Mouse (Mus musculus) retina, postnatal 7 days (tissue): ENCODE measurements around the gene Hemgn.

Experiments used
- DNase-seq: peaks from one replicate; pipeline ENCODE4 v3.0.0-alpha.2; 2012; ENCODE audit warnings: low read depth, low spot score

The Hemgn gene

GRCm38 (mm10) chr4:46412113-46412512 is 1.2 kb downstream of the Hemgn start:
- no peak for DNase-seq

GRCm38 (mm10) chr4:46411489-46411888 is 1.8 kb downstream of the Hemgn start:
- DNase-seq: no peak

DNA sequence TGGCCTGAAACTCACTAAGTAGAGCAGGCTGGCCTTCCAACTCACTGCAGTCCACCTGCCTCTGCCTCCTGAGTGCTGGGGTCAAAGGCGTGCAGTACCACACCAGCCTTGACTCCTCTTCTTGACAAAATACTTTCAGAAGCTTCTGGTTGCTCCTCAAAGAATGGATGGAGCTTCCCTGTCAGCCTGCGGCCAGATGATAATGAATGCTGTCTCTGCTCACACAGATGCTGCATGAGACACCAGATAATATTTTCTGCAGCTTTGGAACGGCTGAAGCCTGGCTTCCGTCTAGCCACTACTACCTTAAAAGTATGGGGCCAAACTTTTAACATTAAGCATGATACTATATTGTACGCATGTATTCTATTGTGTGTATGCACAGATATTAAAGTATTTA is 2.6 kb downstream of the Hemgn start:
- DNase-seq: no peak

- no peak for DNase-seq
Observed at GRCm38 (mm10) chr4:46406966-46407703, 6.2 kb downstream of the Hemgn start.

GRCm38 (mm10) chr4:46404042-46404795 is 9.1 kb downstream of the Hemgn start:
- DNase-seq: no peak

DNA sequence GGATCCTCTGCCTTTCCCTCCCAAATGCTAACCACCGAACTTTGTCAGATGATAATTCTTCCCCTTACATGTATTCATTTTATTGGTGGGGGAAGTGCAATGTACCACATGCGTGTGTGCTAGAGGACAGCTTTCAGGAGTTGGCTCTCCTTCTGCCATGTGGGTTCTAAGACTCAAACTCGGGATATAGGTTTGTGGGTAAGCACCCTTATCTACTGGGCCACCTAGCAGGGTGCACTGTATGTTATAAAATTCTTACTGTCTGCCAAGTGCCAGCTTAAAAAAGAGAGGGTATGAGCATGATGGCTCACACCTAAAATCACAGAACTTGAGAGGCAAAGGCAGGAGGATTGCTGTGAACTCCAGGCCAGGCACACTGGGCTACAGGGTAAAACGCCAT is 14.5 kb downstream of the Hemgn start:
- DNase-seq: no peak

GRCm38 (mm10) chr4:46395736-46396135 is 17.6 kb downstream of the Hemgn start:
- DNase-seq: no peak

DNA sequence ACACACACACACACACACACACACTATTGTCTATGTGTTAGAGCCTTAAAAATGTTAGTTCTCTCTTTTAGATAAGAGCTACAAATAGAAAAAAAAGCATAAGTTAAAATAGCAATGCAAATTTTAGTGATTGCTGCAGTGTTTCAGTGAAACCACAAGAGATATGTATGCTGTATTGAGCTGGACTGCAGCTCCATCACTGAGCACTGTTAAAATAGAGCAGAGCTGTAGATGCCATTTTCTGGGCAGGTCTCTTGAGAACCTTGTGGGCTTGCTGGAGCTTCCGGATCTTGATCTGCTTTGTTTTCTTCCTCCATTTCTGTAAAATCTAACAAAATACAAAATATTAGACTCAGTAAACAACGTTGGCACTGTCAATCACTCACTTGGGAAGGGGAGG is 18.9 kb downstream of the Hemgn start:
- DNase-seq: no peak

DNA sequence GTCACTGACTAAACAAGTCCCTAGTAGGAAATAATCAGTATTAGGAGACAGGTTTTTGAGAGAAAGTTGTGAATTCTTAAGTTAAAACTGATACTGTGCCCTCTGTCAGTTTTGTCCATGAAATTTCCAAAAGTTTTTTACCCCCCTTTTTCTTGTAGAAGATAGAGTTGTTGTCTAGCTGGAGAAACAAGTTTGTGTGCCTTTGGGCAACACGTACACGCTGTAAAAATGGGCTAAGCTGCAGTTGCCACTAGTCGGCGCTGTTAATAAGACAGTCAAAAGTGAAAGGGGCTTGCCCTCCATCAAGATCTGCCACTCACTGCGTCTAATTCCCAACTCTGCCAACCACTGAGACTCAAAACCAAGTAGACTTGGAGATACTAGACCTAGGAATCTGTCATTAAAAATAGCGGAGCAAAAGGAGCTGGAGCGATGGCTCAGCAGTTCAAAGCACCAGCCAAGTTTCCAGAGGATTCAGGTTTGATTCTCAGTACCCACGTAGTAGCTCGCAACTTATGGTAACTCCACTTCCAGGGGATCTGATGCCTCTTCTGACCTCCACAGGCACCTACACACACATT is 22.8 kb downstream of the Hemgn start:
- DNase-seq: peak; percentile 69

GRCm38 (mm10) chr4:46389612-46390341 is 23.5 kb downstream of the Hemgn start:
- no peak for DNase-seq

- DNase-seq: peak; percentile 95
Observed at GRCm38 (mm10) chr4:46389013-46389611, 24.2 kb downstream of the Hemgn start, which contains the start of gene Trmo. Gene Trmo, minus strand, starts transcription at chr4:46389437.

DNA sequence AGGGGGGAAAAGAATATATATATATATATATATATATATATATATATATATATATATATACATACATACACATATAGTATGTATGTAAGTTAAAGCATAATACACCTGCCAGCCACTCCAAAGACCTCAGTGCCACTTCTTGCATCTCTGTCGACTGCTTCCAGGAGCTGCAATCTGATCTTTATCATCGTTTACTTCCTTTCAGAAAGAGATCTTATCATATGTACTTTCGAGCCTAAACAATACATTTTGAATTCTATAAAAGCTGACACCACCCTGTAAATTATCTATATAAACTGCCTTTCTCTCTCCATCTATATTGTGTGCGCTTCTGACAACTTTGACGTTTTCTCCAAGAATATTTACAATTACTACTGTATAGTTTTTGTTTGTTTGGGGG is 24.8 kb downstream of the Hemgn start:
- DNase-seq: no peak

DNA sequence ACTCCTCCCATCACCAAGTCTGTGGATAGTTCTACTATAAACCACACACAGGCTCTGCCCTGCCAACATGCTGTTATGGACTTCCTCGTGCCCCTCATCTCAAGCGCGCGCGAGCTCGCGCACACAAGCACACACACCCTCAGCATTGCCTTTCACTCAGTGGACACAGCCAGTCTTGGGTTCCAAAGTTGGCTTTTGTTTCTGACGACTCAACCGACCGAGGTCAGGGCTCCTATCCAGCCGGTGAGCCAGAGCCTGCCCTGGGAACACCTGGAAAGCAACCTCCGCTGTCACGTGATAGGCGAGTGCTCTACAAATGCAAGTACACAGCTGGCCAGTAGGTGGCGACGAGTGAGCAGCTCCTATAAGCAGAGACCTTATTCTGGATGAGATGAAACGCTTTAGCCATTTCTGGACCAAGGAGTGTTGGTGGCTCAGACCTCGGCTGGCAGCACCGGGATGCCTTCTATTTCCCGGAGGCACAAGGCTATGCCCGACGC is 38.4 kb downstream of the Hemgn start:
- DNase-seq: peak; percentile 57

- no peak for DNase-seq
Observed at GRCm38 (mm10) chr4:46374455-46374854, 38.9 kb downstream of the Hemgn start.

- no peak for DNase-seq
Observed at GRCm38 (mm10) chr4:46371030-46371429, 42.3 kb downstream of the Hemgn start.

- DNase-seq: no peak
Observed at GRCm38 (mm10) chr4:46370406-46370805, 42.9 kb downstream of the Hemgn start.

DNA sequence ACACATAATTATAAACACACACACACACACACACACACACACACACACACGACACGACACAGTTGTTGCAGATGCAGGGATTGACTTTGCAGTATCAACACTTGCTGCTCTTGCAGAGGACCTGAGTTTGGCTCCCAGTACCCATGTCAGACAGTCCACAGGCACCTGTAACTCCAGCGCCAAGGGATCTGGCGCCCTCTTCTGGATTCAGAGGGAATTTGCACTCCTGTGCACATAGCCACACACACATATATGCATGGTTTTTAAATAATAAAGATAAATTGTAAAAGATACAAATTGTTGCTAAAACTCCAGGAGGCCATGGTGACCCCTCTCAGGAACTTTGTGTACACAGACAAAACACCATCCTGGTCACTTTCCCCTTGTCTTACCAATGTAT is 44.2 kb downstream of the Hemgn start:
- no peak for DNase-seq

DNA sequence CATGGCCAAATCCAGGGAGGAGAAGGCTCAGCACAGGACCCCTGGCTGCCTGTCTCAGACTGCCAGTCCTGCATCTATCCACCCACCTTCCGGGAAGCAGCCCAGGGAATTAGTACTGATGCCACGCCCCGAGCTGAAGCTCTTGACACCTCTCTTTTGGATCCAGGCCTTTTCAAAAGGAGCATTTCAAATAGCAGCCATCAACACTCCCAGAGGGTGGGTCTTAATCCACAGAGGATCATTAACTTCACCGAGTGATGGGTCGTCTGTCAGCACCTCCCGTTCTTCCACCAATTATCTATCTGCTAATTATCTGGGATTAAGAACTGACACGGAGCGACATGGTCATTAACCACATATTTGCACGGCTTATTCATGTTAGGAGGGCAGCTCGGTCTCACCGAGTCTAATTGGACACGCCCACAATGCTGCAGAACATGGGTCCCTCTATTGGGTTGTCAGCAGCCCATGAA is 45.8 kb downstream of the Hemgn start:
- no peak for DNase-seq

DNA sequence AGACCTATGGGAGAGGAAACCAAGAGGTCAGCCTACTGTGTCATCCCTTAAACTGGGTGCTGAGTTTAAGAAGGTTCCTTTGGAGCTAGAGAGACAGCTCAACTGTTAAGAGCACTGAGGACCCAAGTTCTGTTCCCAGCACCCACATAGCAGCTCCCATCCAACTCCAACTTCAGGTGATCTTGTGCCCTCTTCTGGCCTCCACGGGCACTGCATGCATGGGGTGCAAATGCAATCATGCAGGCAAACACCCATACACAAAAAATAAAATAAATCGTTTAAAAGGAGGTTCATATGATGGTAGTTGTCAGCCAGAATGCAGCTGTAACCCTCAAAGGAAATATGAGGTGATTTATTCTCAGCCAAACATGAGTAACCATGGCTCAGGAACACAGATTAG is 48.9 kb downstream of the Hemgn start:
- no peak for DNase-seq

- no peak for DNase-seq
Observed at GRCm38 (mm10) chr4:46361258-46361657, 52.0 kb downstream of the Hemgn start.

GRCm38 (mm10) chr4:46359539-46360253 is 53.6 kb downstream of the Hemgn start:
- no peak for DNase-seq
